Mouse (Mus musculus): ENCODE results near the gene Bbx.
A peak's percentile ranks its signal among the peaks of the same experiment; 100 is the strongest.

The Bbx gene

DNA sequence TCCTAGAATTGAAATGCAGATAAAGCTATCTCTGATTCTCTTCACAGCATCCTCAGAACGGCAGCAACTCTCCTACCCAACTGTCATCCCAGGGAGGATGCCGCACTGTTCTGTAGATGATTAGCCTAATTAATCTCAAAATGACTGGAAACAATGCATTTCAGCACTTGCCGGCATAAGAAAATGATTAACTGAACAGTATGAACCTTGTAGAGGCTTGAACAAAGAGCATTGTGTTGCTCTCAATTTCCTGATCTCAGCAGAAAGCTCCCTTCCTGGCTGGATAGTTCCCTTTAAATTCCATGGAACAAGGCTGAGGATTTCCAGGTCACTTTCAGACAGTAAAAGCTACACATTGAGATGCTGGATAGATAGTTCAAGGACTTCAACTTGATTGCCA, 197.0 kb downstream of the Bbx start:
- no peak for DNase-seq (ENCODE audit: low spot score in 2 of 2)

DNA sequence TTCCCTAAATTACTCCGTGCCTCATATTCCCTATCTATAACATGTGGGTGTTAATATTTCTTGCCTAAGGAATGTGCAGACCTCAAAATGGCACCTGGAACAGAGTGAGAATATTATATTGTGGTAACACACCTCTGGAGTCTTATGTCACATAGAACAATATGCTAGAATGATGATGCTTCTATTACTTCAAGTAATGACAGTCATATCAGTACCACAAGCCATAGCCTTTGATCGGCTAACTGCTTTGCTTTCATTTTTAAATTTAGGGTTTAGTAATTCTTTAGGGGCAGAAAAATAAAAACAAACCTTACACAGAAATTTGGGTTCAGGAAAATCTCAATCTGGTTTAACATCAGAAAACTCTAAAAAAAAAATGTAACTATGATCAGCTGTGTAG, 201.6 kb downstream of the Bbx start:
- no peak for DNase-seq (ENCODE audit: low spot score in 2 of 2)

DNA sequence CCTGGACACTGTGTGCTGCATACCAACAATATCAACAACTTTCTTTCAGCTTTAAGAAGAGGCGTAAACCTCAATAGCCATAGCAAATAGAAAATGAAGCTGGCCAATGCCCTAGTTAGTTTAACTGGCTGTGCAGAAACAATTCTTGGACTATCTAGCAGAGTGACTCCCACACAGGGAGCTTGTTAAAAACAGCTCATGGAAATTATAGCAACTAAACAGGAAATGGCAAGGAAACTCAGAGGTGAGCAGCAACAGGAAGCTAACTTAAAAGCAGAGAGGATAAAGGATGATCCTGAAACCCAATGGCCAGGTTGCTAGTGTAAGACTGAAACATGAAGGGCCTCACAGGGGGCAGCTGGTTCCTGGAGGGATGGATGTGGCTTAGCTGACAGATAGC, 203.4 kb downstream of the Bbx start:
- DNase-seq (ENCODE audit: low spot score in 2 of 2): no peak

DNA sequence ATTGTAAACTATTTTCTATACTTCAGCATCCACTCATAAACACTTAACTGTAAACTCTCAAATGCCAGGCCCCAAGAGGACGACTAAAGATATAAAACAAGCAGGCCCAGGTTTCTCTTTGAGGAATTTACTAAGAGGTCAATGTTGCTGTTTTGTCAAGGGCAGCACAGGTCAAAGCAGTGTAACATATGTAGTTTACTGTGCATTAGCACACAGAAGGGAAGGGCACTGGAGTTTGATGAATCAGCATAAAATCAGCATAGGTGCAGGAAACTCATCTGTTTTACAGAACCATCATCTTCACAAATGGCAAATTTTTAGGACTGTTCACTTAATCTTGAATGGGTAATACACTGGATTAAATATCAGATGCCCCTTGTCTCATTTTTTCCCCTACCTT, 205.9 kb downstream of the Bbx start:
- no peak for DNase-seq (ENCODE audit: low spot score in 2 of 2)

DNA sequence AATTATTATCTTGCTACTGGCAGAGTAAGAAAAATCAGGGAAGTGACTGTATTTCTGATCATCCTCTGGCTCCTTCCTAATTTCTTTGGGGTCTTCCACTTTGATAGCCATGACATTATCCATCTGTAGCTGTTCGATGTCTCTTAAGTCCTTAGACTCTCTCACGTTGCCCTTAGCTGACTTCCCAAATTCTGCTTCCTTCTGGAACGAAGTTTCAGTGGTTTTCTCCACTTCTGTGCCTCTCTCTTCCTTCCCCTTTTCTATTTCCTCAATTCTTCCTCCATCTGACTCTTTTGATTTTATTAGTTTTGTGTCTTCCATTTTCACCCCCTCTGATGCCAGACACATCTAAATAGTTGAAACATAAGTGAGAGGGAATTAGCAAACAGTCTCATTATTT, 207.2 kb downstream of the Bbx start:
- DNase-seq (ENCODE audit: low spot score in 2 of 2): no peak

DNA sequence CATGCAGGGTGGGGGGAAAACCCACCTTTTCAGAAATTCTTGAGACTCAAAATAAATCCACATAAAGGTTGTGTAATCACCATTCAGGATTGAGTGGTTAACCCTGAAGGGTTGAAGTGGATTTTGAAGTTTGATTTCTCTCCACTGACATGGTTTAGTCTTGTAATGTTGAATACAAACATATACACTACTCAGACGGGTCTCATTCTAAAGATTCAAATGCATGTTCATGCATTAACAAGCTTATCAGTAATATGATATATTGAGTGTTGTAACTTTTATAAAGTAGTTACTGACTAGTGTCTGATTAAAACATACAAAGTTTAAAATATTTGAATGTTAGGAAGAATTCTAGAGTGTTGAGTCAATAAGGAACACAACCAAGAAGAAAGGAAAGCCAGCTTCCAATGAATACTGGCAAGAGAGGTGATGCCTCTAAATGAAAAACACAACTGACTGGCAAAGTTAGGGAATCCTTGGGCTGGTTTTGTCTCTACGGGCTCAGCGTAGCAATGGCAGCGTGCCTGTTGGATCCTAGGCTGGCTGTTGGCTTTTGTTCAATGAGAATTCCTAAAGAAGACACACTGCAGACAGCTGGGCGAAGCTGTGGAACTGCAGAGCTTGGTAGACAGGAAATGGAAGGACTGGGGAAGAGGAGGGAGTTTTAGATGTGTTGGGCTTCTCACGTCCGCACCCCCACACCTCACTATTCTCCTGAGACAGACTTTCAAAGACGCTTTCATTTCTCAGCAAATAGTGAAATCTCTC, 211.3 kb downstream of the Bbx start:
- DNase-seq (ENCODE audit: low spot score in 2 of 2): no peak

DNA sequence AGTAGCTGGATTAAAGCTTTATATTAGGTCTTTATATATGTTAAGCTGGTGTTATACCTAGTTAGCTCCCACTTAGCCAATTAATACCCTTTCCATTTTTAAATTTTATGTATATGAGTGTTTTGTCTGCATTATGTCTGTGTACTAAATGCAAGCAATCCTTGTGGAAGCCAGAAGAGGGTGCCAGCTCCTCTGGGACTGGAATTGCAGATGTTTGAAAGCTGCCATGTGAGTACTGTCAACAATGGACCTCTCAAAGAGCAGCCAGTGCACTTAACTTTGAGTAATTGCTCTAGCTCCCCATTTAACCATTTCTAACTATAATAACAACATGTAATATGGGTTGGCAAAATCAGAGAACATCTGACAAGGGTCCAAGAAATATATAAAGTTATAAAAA, 215.1 kb downstream of the Bbx start:
- no peak for DNase-seq (ENCODE audit: low spot score in 2 of 2)

DNA sequence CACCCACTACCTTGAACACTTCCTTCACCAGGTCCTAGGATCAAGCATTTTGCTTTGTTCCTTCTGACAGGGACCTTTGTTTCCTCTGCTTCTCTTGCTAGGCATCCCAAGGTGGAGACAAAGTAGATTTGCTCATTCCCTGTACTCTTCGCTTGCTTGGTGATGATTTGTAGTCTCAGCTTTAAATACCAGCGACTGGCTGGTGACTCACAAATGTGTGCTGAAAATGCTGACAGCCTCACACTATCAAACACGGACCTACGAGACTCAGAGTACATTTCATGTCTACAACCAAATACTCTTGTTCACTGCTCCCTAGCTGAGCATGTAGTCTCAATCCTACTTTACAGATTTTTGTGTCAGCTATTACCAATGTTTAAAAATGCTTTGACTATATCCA, 220.5 kb downstream of the Bbx start:
- DNase-seq (ENCODE audit: low spot score in 2 of 2): no peak

DNA sequence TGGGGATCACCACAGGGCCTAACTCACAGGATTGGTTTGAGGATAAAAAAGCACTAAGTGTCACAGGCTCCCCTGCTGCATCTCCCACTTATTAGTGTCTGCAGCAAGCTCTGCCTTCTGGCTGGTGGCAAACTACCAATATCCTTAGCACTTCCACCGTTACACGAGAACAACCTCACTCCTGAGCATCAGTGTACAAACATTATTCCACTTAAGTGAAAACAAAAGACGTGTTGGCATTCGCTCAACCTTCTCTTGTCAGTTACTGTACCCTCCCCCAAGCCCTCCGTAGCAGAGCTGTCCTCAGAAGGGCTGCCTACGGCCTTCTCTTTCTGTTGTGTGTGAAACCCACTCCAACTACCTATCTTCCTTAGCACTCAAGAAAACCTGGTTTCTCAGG, 221.0 kb downstream of the Bbx start:
- no peak for DNase-seq (ENCODE audit: low spot score in 2 of 2)

DNA sequence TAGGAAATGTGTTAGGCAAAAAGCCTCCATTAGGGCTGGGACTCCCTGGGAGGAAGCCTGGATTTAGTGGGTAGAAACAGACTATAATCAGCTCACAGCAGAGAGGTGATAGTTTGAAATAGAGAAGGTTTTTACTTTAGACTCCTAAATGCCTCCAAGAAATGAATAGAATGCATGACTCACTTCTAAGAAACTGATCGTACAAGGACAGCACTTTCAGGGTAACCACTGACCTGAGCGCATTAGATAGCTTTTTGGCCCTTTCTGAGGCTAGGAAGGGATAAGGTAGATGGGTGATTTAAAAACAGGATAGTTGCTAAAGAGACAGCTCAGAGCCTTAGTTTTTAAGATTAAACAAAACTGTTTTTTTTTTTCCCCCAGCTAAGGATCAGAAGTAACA, 221.4 kb downstream of the Bbx start:
- no peak for DNase-seq (ENCODE audit: low spot score in 2 of 2)

DNA sequence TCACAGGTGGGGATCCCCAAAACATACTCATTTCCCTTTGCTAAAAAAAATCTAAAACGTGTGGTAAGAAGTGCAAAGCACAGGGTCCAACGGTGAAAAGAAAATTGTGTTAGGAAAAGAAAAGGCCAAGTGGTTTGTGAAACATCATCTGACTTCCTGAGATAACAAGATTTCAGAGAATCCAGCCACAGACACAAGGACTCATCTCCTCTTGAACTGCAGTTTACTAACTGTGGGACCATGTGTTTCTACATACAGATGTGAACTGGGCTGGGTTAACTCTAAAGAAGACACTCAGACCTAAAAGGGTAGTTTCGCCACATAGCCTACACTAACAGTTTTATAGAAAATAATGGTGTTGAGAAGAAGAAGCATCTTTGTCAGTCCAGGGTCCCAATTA, 227.2 kb downstream of the Bbx start:
- DNase-seq (ENCODE audit: low spot score in 2 of 2): no peak

DNA sequence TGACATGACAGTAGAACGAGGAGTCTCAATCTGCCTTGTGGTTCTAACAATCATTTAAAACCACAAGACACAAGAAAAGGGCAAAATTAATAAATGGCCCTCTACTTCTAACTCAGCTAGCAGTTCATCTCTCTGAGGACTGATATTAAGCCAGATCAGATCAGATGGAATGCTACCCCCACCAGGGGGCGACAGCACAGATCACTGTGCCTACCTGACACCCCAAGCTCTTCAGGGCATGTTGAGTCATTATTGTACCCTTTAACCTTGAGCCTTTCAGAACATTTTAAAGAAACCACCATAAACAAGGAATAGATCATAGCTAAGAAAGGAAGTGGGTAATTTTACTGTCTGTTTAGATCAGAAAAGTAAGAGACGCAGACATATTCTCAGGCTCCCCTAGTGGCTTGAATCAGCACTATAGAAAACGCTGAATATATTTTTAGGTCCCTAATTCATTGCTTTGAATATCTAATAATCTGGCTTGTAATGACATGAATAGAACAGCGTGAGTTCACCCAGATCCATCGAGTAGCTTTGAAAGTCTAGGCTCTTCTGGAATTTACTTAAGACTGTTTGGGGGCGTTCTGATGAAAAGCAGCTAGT, 230.5 kb downstream of the Bbx start:
- DNase-seq (ENCODE audit: low spot score in 2 of 2): peak; percentile 15 to 73

DNA sequence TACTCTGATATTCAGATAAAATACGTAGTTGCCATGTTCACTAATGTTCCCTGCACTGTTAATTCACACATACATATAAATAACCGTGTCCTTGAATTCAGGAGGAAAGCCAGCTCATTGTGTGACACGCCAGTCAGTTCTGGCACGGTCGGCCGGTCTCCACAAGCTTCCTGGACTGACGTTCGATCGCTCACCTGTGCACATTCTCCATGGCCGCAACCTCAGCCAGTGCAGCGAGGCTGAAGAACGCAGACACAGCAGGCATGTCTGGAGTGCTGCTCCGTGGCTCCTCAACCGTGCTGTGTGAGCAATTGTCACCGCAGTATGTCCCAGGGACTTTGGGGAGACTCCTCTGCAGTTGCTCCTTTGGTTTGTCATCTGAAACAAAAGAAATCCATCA, 232.0 kb downstream of the Bbx start:
- no peak for DNase-seq (ENCODE audit: low spot score in 2 of 2)

DNA sequence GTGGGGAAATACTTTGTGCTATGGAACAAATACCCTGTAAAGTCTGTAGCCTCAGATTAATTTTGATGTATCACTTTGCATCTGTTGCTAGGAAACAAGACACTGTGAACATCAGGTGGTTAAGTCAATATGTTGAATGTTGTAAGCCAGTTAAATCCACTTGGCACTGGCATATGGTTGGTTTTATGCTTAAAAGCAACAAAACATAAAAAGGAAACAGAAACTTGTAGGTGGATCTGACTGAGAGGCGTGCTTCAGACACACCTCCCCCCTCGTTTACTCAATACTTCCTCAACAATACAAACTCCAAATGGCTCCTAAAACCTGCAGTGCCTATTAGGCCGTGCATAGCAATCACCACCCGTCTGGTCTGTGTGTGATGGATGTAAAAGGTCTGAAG, 236.1 kb downstream of the Bbx start:
- no peak for DNase-seq (ENCODE audit: low spot score in 2 of 2)

DNA sequence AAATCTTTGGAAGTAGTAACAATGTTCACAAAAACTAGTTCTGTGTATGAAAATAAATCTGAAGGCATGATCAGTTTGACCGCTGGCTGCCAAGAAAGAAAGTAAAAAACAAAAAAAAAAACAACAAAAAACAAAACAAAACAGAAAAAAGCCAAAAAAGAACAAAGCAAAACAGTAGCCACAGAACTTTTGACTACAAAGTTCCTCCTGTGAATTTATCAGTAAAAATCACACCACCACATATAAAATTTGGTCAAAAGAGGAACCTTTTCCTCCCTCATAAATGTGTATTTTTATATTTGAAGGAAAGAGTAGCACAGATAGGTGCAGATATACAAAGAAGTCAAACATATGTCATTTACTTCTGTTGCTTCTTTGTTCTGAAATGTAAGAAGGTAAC, 239.6 kb downstream of the Bbx start:
- no peak for DNase-seq (ENCODE audit: low spot score in 2 of 2)

DNA sequence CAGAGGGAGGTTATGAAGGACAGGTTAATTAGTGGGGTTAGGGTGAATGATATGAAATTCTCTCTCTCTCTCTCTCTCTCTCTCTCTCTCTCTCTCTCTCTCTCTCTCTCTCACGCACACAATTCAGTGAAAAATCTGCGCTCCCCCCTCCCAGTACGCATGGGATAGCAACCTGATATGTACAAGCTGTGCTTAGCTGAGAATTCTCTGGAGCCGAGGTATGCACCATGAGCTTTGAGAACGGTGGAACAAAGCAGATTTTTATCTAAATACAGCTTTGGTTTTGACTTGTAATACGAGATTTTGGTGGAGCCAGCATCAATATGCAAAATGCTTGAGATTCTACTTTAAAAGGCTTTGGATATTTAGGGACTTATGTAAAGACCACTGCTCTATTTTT, 243.1 kb downstream of the Bbx start:
- no peak for DNase-seq (ENCODE audit: low spot score in 2 of 2)

DNA sequence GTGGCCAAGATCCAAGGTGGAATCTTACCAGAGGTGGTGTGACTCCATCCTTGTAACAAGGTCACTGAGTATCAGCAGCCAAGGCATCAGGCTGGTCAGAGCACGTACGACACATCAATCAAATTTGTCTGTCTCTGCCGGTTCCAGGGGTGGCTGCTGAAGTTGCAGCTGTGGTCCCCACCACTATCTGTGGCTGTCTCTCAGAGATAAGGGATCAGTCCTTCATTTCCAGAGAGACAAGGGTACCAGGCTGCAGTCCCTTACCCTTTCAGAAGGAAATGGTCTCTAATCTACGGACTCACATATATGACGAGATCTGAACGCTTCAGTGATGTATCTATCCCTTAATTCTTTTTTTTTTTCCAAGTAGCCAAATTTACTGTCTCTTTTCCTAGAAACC, 245.6 kb downstream of the Bbx start:
- DNase-seq (ENCODE audit: low spot score in 2 of 2): no peak

DNA sequence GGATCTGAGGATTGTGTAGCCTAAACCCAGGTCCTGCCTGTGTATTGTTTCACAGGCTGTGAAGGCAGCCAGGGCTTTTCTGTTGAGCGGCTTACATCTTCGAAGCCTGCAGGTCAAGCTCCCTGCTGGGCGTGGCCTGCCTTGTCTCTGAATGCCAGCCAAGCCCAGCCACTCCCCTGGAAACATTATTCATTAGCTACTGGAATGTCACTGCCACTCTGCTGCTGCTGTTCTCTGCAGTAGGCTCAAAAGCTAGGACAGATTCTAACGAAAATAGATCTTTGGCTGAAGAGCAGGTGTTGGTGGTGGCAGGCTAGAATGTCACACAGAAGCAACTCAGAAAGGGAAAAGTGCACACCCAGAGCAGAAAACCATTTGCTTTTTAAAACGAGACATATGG, 247.1 kb downstream of the Bbx start:
- no peak for DNase-seq (ENCODE audit: low spot score in 2 of 2)

DNA sequence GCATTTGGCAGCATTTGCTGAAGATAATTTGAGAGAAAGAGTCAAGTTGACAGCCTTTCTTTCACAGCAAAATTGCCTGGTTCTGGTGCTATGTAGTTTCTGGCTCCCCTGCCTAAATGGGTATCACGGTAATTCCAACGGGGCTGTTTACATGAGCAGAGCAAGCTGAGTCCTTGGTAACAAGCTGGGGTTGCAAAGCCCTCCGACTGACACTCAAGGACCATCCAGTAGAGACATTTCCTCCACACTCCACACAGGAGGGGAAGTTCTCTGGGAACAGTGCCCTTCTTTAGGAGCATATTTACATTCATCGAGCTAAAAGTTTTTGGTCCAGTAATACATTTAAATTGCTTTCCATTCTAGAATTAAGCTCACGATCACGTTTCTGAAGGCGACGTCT, 249.2 kb downstream of the Bbx start:
- DNase-seq (ENCODE audit: low spot score in 2 of 2): no peak

DNA sequence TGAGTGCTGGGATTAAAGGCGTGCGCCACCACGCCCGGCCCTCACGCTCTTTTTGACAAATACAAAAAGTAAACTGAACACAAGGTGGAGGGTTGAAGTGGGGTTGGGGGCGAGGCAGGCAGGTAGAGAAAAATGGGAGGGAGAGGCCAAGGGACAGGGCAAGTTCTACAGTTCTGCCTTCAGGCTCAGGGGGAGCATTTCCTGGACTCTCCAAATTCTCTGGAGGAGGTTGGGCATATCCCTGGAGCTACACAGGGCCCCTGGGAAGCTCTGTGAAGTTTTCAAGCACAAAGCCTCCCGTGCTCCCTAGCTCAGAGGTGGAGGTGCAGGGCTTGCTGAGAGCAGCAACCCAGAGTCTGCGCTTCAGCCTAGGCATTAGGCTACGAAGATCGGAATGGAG, 249.6 kb downstream of the Bbx start:
- no peak for DNase-seq (ENCODE audit: low spot score in 2 of 2)

DNA sequence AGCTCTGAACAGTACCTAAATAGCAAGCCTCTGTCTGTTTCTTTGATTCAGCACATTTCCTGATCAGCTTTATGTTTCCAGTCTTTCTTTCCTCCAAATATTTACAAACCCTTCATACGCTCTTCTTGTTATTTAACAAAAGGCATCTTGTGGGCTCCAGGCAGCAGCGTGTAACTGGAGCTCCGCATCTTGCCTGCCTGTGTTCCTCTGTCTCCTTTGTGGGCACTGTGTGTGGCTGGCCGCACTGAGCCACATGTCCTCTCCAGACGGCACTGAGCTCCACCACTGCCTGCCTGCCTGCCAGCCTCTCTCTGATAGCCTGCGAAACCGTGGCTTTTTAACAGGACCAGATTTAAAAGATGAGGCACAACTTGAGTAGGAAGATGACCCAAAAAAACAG, 259.4 kb downstream of the Bbx start:
- DNase-seq (ENCODE audit: low spot score in 2 of 2): no peak

DNA sequence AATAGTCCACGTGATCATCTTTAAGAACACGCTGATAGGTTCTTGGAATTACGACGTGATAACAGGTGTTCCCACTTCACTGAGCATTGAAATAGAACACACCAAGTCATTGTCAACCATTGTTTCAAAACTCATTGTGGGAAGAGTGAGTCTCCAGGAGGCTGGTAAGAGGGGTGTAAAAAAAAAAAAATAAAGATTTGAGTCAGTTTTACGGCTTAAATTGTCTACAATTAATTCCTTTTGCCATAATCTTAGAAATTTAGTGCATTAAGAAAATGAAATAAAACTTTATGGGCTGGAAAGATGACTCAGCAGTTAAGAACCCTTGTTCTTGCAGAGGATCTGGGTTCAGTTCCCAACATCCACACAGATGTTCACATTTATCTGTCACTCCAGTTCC, 261.4 kb downstream of the Bbx start:
- DNase-seq (ENCODE audit: low spot score in 2 of 2): no peak

DNA sequence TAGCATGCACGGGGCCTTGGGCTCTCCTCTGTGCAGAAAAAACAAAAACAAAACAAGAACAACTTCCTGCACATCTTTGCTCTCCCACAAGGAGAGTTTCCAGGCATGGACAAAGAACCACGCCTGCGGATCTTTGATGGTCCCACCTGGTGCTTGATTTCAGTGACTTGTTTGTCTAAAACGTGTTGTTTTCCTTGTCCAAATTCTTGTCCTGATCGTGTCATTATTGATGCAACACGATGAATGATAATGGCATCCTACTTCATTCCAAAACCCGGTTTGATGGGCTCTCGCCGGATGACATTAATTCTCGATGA, 264.2 kb downstream of the Bbx start:
- DNase-seq (ENCODE audit: low spot score in 2 of 2): no peak

Measured in spleen, postnatal 10 days (tissue).